Mouse (Mus musculus) forebrain, embryonic 10.5 days (tissue): Measurements from ENCODE around the gene Lcn4. TPM values are rescaled to one million over a fixed set of nuclear protein-coding genes. Genes with fewer than 3 reads are reported as not detected.

ENCODE experiments used
- DNase-seq: peaks from one replicate; pipeline ENCODE4 v3.0.0-alpha.2; 2017; ENCODE audit warnings: low spot score; ENCODE audit errors: extremely low spot score
- H3K27ac ChIP-seq: fragments of 300-500 bp; sonication (generic); 2 replicates; pipeline ENCODE4 v1.5.1; 2016; ENCODE audit warnings: mild to moderate bottlenecking
- H3K27me3 ChIP-seq: fragments of 300-500 bp; sonication (generic); 2 replicates; pipeline ENCODE4 v1.6.1; 2016; ENCODE audit warnings: mild to moderate bottlenecking; ENCODE audit not compliant: poor library complexity, severe bottlenecking
- H3K36me3 ChIP-seq: fragments of 300-500 bp; sonication (generic); replicated peaks from 2 replicates; pipeline ENCODE4 v1.6.1; 2016; ENCODE audit warnings: mild to moderate bottlenecking, moderate library complexity
- H3K4me1 ChIP-seq: fragments of 300-500 bp; sonication (generic); 2 replicates; pipeline ENCODE4 v1.6.1; 2016
- H3K4me3 ChIP-seq: fragments of 300-500 bp; sonication (generic); 2 replicates; pipeline ENCODE4 v1.5.1; 2016; ENCODE audit warnings: mild to moderate bottlenecking, moderate library complexity
- H3K9me3 ChIP-seq: fragments of 300-500 bp; sonication (generic); 2 replicates; pipeline ENCODE4 v1.6.1; 2016; ENCODE audit warnings: mild to moderate bottlenecking, moderate library complexity
- WGBS: fragments of 180-500 bp; shearing (Covaris S2); methylation state at CpG from one replicate; pipeline ENCODE4 v1.1.7; 2016; 5-methylcytosine and 5-hydroxymethylcytosine counted together
- polyA plus RNA-seq: library from polyadenylated mRNA; unstranded; fragments of >200 nt; fragmentation: Nextera tagmentation; extraction: Ambion mirVana; gene quantifications from 2 replicates; pipeline ENCODE4 v1.2.1, GENCODE M21; 2016

Gene Lcn4
- polyA plus RNA-seq, 1 experiment from 2014 or later: not detected

GRCm38 (mm10) chr2:26641006-26641647 is 30.0 kb downstream of the Lcn4 start:
- no peaks in the 10 kb centered on the region for H3K27me3 ChIP-seq
- H3K36me3 ChIP-seq: peaks cover 31% of the 10 kb centered on the region
- H3K4me3 ChIP-seq: no peak overlapping the region
- 86% methylated on average over 7 of the region's 7 CpGs for WGBS
- H3K9me3 ChIP-seq: no peaks in the 10 kb centered on the region
- peak overlapping the region; percentile 93; the same call in 1 of the 2 replicates for H3K27ac ChIP-seq
- no peak for DNase-seq
- peaks cover 32% of the 10 kb centered on the region for H3K4me1 ChIP-seq

- WGBS: 4% methylated on average over 49 of the region's 49 CpGs
- Histone ChIP-seq H3K27ac (peak overlapping the region; percentile 93), H3K9me3 (no peaks in the 10 kb centered on the region), H3K4me1 (peaks cover 42% of the 10 kb centered on the region), H3K4me3 (peak overlapping the region; percentile 79), H3K36me3 (peaks cover 41% of the 10 kb centered on the region), H3K27me3 (no peaks in the 10 kb centered on the region)
- DNase-seq: peak; percentile 97
These were observed 30.9 kb downstream of the Lcn4 start for GRCm38 (mm10) chr2:26639838-26640830.

- Histone ChIP-seq H3K4me1 (peaks cover 53% of the 10 kb centered on the region), H3K27me3 (no peaks in the 10 kb centered on the region), H3K36me3 (peaks cover 52% of the 10 kb centered on the region), H3K4me3 (peak overlapping the region; percentile 79), H3K27ac (peak overlapping the region; percentile 93), H3K9me3 (no peaks in the 10 kb centered on the region)
- DNase-seq: no peak
- WGBS: 15% methylated on average over 8 of the region's 8 CpGs
These were observed 32.0 kb downstream of the Lcn4 start for GRCm38 (mm10) chr2:26639083-26639482.

GRCm38 (mm10) chr2:26638572-26638971 is 32.5 kb downstream of the Lcn4 start:
- 77% methylated on average over 5 of the region's 5 CpGs for WGBS
- Histone ChIP-seq H3K4me3 (peak overlapping the region; percentile 79), H3K36me3 (peaks cover 57% of the 10 kb centered on the region), H3K27ac (peak overlapping the region; percentile 93), H3K27me3 (no peaks in the 10 kb centered on the region), H3K9me3 (no peaks in the 10 kb centered on the region), H3K4me1 (peaks cover 58% of the 10 kb centered on the region)
- DNase-seq: no peak

- Histone ChIP-seq H3K4me1 (peaks cover 61% of the 10 kb centered on the region), H3K27me3 (no peaks in the 10 kb centered on the region), H3K4me3 (peak overlapping the region; percentile 79), H3K27ac (peak overlapping the region; percentile 93), H3K9me3 (no peaks in the 10 kb centered on the region), H3K36me3 (peaks cover 62% of the 10 kb centered on the region)
- no peak for DNase-seq
- 87% methylated on average over 5 of the region's 5 CpGs for WGBS
These were observed 33.0 kb downstream of the Lcn4 start for GRCm38 (mm10) chr2:26638039-26638438.

GRCm38 (mm10) chr2:26637316-26637932 is 33.7 kb downstream of the Lcn4 start:
- H3K27ac ChIP-seq: no peak overlapping the region
- peaks cover 67% of the 10 kb centered on the region for H3K4me1 ChIP-seq
- no peak for DNase-seq
- WGBS: 88% methylated on average over 4 of the region's 4 CpGs
- H3K36me3 ChIP-seq: peaks cover 68% of the 10 kb centered on the region
- no peaks in the 10 kb centered on the region for H3K27me3 ChIP-seq
- H3K4me3 ChIP-seq: peak overlapping the region; percentile 79; the same call in 1 of the 2 replicates
- no peaks in the 10 kb centered on the region for H3K9me3 ChIP-seq

GRCm38 (mm10) chr2:26636325-26636635 is 34.8 kb downstream of the Lcn4 start:
- DNase-seq: no peak
- 67% methylated on average over 2 of the region's 2 CpGs for WGBS
- peaks cover 71% of the 10 kb centered on the region for H3K4me1 ChIP-seq

GRCm38 (mm10) chr2:26635489-26636324 is 35.4 kb downstream of the Lcn4 start:
- Histone ChIP-seq H3K4me3 (0 out of 2 replicates have a peak overlapping the region, but pooled peaks have one; percentile 13), H3K4me1 (peaks cover 72% of the 10 kb centered on the region), H3K27ac (no peak overlapping the region), H3K36me3 (peaks cover 72% of the 10 kb centered on the region), H3K9me3 (no peaks in the 10 kb centered on the region), H3K27me3 (no peaks in the 10 kb centered on the region)
- no peak for DNase-seq
- 68% methylated on average over 21 of the region's 21 CpGs for WGBS

More at GRCm38 (mm10) chr2:26636325-26636635, 34.8 kb downstream of the Lcn4 start:
- no peak overlapping the region for H3K27ac ChIP-seq
- H3K9me3 ChIP-seq: no peaks in the 10 kb centered on the region
- H3K27me3 ChIP-seq: no peaks in the 10 kb centered on the region
- peaks cover 72% of the 10 kb centered on the region for H3K36me3 ChIP-seq
- H3K4me3 ChIP-seq: no peak overlapping the region

GRCm38 (mm10) chr2:26634629-26635488 is 36.2 kb downstream of the Lcn4 start:
- H3K36me3 ChIP-seq: peaks cover 72% of the 10 kb centered on the region
- H3K27me3 ChIP-seq: no peaks in the 10 kb centered on the region
- 73% methylated on average over 12 of the region's 12 CpGs for WGBS
- peaks cover 72% of the 10 kb centered on the region for H3K4me1 ChIP-seq
- H3K4me3 ChIP-seq: no peak overlapping the region
- DNase-seq: no peak
- H3K9me3 ChIP-seq: no peaks in the 10 kb centered on the region
- peak overlapping the region; percentile 44 for H3K27ac ChIP-seq

- Histone ChIP-seq H3K4me1 (peaks cover 77% of the 10 kb centered on the region), H3K4me3 (no peak overlapping the region), H3K27me3 (no peaks in the 10 kb centered on the region), H3K9me3 (no peaks in the 10 kb centered on the region), H3K36me3 (peaks cover 70% of the 10 kb centered on the region), H3K27ac (no peak overlapping the region; the same call in 1 of the 2 replicates)
- DNase-seq: no peak
- 68% methylated on average over 4 of the region's 4 CpGs for WGBS
These were observed 37.0 kb downstream of the Lcn4 start for GRCm38 (mm10) chr2:26633953-26634530.
